Mouse (Mus musculus): Measurements from ENCODE around the gene Nlrc5. TPM values are rescaled to one million over a fixed set of nuclear protein-coding genes. Genes with fewer than 3 reads are reported as not detected.
"Not testable (repeated sequence)": the region's sequence is repeated elsewhere in the genome, so short reads cannot be mapped to it uniquely, and the experiment has no call there.

Gene Nlrc5
- polyA plus RNA-seq, 1 experiment from 2014 or later: 0.28 TPM

- H3K36me3 ChIP-seq: peaks cover 56% of the 10 kb centered on the region
- no peak for ATAC-seq (replicated peaks; ENCODE audit: insufficient number of reproducible peaks, insufficient read depth, low FRiP score, low read depth)
Observed at GRCm38 (mm10) chr8:94395851-94396540, 38.2 kb upstream of the Nlrc5 start.

GRCm38 (mm10) chr8:94396964-94397657 lies 37.0 kb upstream of the Nlrc5 start:
- H3K9ac ChIP-seq: no peak overlapping the region
- H3K9me3 ChIP-seq (replicated peaks): no peaks in the 10 kb centered on the region
- H3K36me3 ChIP-seq: peaks cover 45% of the 10 kb centered on the region
- H3K4me1 ChIP-seq (replicated peaks): peaks cover 9% of the 10 kb centered on the region; the same call in 1 of the 2 replicates
- no peak overlapping the region for H3K27ac ChIP-seq
- ATAC-seq (replicated peaks; ENCODE audit: insufficient number of reproducible peaks, insufficient read depth, low FRiP score, low read depth): 0 out of 2 replicates have a peak, but pooled peaks have one; percentile 28
- H3K4me2 ChIP-seq: no peak overlapping the region
- WGBS: 52% methylated on average over 11 of the region's 11 CpGs
- H3K27me3 ChIP-seq: no peaks in the 10 kb centered on the region
- H3K4me3 ChIP-seq: no peak overlapping the region

More at GRCm38 (mm10) chr8:94395851-94396540, 38.2 kb upstream of the Nlrc5 start:
- Histone ChIP-seq H3K27me3 (no peaks in the 10 kb centered on the region), H3K4me1 (replicated peaks) (peaks cover 11% of the 10 kb centered on the region; the same call in 1 of the 2 replicates), H3K4me2 (no peak overlapping the region), H3K4me3 (no peak overlapping the region), H3K27ac (no peak overlapping the region), H3K9me3 (replicated peaks) (no peaks in the 10 kb centered on the region), H3K9ac (no peak overlapping the region)
- 75% methylated on average over 6 of the region's 6 CpGs for WGBS

GRCm38 (mm10) chr8:94398587-94398986 lies 35.6 kb upstream of the Nlrc5 start:
- H3K27me3 ChIP-seq: no peaks in the 10 kb centered on the region

GRCm38 (mm10) chr8:94399361-94399953 lies 34.7 kb upstream of the Nlrc5 start:
- no peaks in the 10 kb centered on the region for H3K27me3 ChIP-seq
- H3K36me3 ChIP-seq: peaks cover 24% of the 10 kb centered on the region
- H3K9ac ChIP-seq: no peak overlapping the region
- H3K4me3 ChIP-seq: no peak overlapping the region
- peaks cover 5% of the 10 kb centered on the region; the same call in 1 of the 2 replicates for H3K4me1 ChIP-seq (replicated peaks)
- no peaks in the 10 kb centered on the region for H3K9me3 ChIP-seq (replicated peaks)
- ATAC-seq (replicated peaks; ENCODE audit: insufficient number of reproducible peaks, insufficient read depth, low FRiP score, low read depth): no peak
- H3K4me2 ChIP-seq: no peak overlapping the region
- WGBS: 71% methylated on average over 3 of the region's 3 CpGs
- H3K27ac ChIP-seq: no peak overlapping the region

More at GRCm38 (mm10) chr8:94398587-94398986, 35.6 kb upstream of the Nlrc5 start:
- WGBS: 73% methylated on average over 6 of the region's 6 CpGs
- Histone ChIP-seq H3K4me2 (no peak overlapping the region), H3K4me3 (no peak overlapping the region), H3K27ac (no peak overlapping the region), H3K36me3 (peaks cover 33% of the 10 kb centered on the region), H3K4me1 (replicated peaks) (peaks cover 5% of the 10 kb centered on the region; the same call in 1 of the 2 replicates), H3K9me3 (replicated peaks) (no peaks in the 10 kb centered on the region), H3K9ac (no peak overlapping the region)
- ATAC-seq (replicated peaks; ENCODE audit: insufficient number of reproducible peaks, insufficient read depth, low FRiP score, low read depth): no peak

GRCm38 (mm10) chr8:94399957-94400356 lies 34.2 kb upstream of the Nlrc5 start:
- not testable (repeated sequence) for ATAC-seq (replicated peaks; ENCODE audit: insufficient number of reproducible peaks, insufficient read depth, low FRiP score, low read depth); H3K27me3 ChIP-seq; H3K9me3 ChIP-seq (replicated peaks); H3K9ac ChIP-seq; H3K27ac ChIP-seq; H3K4me3 ChIP-seq; H3K4me1 ChIP-seq (replicated peaks); H3K4me2 ChIP-seq
- peaks cover 19% of the 10 kb centered on the region for H3K36me3 ChIP-seq
- WGBS: 71% methylated on average over 2 of the region's 2 CpGs

GRCm38 (mm10) chr8:94408443-94409080 lies 25.6 kb upstream of the Nlrc5 start:
- no peak overlapping the region for H3K27ac ChIP-seq
- no peak overlapping the region for H3K9ac ChIP-seq
- no peak overlapping the region for H3K4me2 ChIP-seq
- no peaks in the 10 kb centered on the region for H3K9me3 ChIP-seq (replicated peaks)
- ATAC-seq (replicated peaks; ENCODE audit: insufficient number of reproducible peaks, insufficient read depth, low FRiP score, low read depth): no peak
- 27% methylated on average over 8 of the region's 8 CpGs for WGBS
- no peaks in the 10 kb centered on the region for H3K27me3 ChIP-seq
- no peak overlapping the region for H3K4me3 ChIP-seq
- H3K4me1 ChIP-seq (replicated peaks): peaks cover 7% of the 10 kb centered on the region
- H3K36me3 ChIP-seq: no peaks in the 10 kb centered on the region

GRCm38 (mm10) chr8:94409523-94409922 lies 24.6 kb upstream of the Nlrc5 start:
- Histone ChIP-seq H3K27me3 (no peaks in the 10 kb centered on the region), H3K4me2 (no peak overlapping the region), H3K4me3 (no peak overlapping the region), H3K9me3 (replicated peaks) (no peaks in the 10 kb centered on the region), H3K27ac (no peak overlapping the region), H3K4me1 (replicated peaks) (peaks cover 7% of the 10 kb centered on the region), H3K36me3 (no peaks in the 10 kb centered on the region), H3K9ac (no peak overlapping the region)
- 86% methylated on average over 7 of the region's 7 CpGs for WGBS
- no peak for ATAC-seq (replicated peaks; ENCODE audit: insufficient number of reproducible peaks, insufficient read depth, low FRiP score, low read depth)

GRCm38 (mm10) chr8:94412518-94412917 lies 21.6 kb upstream of the Nlrc5 start:
- H3K27ac ChIP-seq: no peak overlapping the region
- H3K4me1 ChIP-seq (replicated peaks): peaks cover 7% of the 10 kb centered on the region
- no peaks in the 10 kb centered on the region for H3K36me3 ChIP-seq
- H3K4me3 ChIP-seq: no peak overlapping the region
- WGBS: 75% methylated on average over 6 of the region's 6 CpGs
- no peak overlapping the region for H3K9ac ChIP-seq
- no peaks in the 10 kb centered on the region for H3K9me3 ChIP-seq (replicated peaks)
- ATAC-seq (replicated peaks; ENCODE audit: insufficient number of reproducible peaks, insufficient read depth, low FRiP score, low read depth): no peak
- no peaks in the 10 kb centered on the region for H3K27me3 ChIP-seq
- H3K4me2 ChIP-seq: no peak overlapping the region

- ATAC-seq (replicated peaks; ENCODE audit: insufficient number of reproducible peaks, insufficient read depth, low FRiP score, low read depth): no peak
- Histone ChIP-seq H3K4me1 (replicated peaks) (peaks cover 5% of the 10 kb centered on the region), H3K27me3 (no peaks in the 10 kb centered on the region), H3K9ac (no peak overlapping the region), H3K4me2 (no peak overlapping the region), H3K27ac (no peak overlapping the region), H3K4me3 (no peak overlapping the region), H3K9me3 (replicated peaks) (no peaks in the 10 kb centered on the region), H3K36me3 (no peaks in the 10 kb centered on the region)
- WGBS: 80% methylated on average over 6 of the region's 6 CpGs
Observed at GRCm38 (mm10) chr8:94413509-94413908, 20.6 kb upstream of the Nlrc5 start.

- H3K4me3 ChIP-seq: no peak overlapping the region
- H3K27me3 ChIP-seq: no peaks in the 10 kb centered on the region
- WGBS: 58% methylated on average over 2 of the region's 2 CpGs
- no peak overlapping the region for H3K27ac ChIP-seq
- H3K9me3 ChIP-seq (replicated peaks): no peaks in the 10 kb centered on the region
- H3K4me2 ChIP-seq: no peak overlapping the region
- H3K9ac ChIP-seq: no peak overlapping the region
- H3K36me3 ChIP-seq: no peaks in the 10 kb centered on the region
- no peak for ATAC-seq (replicated peaks; ENCODE audit: insufficient number of reproducible peaks, insufficient read depth, low FRiP score, low read depth)
- H3K4me1 ChIP-seq (replicated peaks): no peaks in the 10 kb centered on the region
Observed at GRCm38 (mm10) chr8:94415218-94415617, 18.9 kb upstream of the Nlrc5 start.

GRCm38 (mm10) chr8:94418017-94418416 lies 16.1 kb upstream of the Nlrc5 start:
- 68% methylated on average over 9 of the region's 9 CpGs for WGBS
- Histone ChIP-seq H3K4me3 (no peak overlapping the region), H3K9me3 (replicated peaks) (no peaks in the 10 kb centered on the region), H3K27me3 (no peaks in the 10 kb centered on the region), H3K27ac (no peak overlapping the region), H3K4me1 (replicated peaks) (no peaks in the 10 kb centered on the region), H3K36me3 (no peaks in the 10 kb centered on the region), H3K9ac (no peak overlapping the region), H3K4me2 (no peak overlapping the region)
- no peak for ATAC-seq (replicated peaks; ENCODE audit: insufficient number of reproducible peaks, insufficient read depth, low FRiP score, low read depth)
